Mouse (Mus musculus) ES-E14 (cell line): ENCODE measurements around the gene Treml4.

Experiments
- ZC3H11A ChIP-seq: IDR thresholded peaks from 2 replicates; pipeline ENCODE4 v1.6.1; 2012; ENCODE audit warnings: low read depth, mild to moderate bottlenecking, inconsistent platforms, low read length, borderline replicate concordance
- ZNF384 ChIP-seq: IDR thresholded peaks from 2 replicates; pipeline ENCODE4 v1.6.1; 2012; ENCODE audit warnings: low read depth, low read length, inconsistent platforms

DNA sequence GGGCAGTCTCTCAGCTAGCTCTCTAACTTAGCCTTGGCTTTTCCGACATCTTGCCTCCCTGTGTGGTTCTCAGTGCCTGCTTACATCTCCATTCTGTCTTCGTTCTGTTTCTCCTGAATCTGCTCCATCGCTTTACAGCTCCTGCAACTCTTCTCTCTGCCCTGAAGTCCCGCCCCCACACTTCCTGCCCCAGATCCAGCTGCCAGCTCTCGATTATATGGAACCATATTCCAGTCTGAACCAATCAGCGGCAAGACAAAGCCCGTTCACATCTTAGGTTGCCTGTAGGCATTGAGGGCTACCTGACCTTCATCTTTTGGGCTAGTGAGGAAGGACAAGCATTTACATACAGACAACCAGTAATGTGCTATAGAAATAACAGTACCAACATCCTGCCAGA, 13.5 kb upstream of the Treml4 start:
- TF ChIP-seq ZC3H11A (no peak), ZNF384 (no peak)
